Mouse (Mus musculus) stomach, postnatal 0 days (tissue): ENCODE measurements around the gene Fam13c. TPM values are rescaled to one million over a fixed set of nuclear protein-coding genes. Genes with fewer than 3 reads are reported as not detected.

Experiments used
- ATAC-seq: fragments of 200-750 bp; cut with Nextera tagmentation; 2 replicates; pipeline ENCODE4 v1.8.0; 2017; ENCODE audit not compliant: low FRiP score, low TSS enrichment
- DNase-seq: peaks from one replicate; pipeline ENCODE4 v3.0.0-alpha.2; 2016; ENCODE audit warnings: low spot score
- H3K27ac ChIP-seq: fragments of 300-500 bp; sonication (generic); replicated peaks from 2 replicates; pipeline ENCODE4 v1.5.1; 2014; ENCODE audit warnings: mild to moderate bottlenecking, control low read depth
- H3K27me3 ChIP-seq: fragments of 300-500 bp; sonication (generic); 2 replicates; pipeline ENCODE4 v1.6.1; 2014; ENCODE audit warnings: low read length; ENCODE audit not compliant: control insufficient read depth, insufficient read depth
- H3K36me3 ChIP-seq: fragments of 300-500 bp; sonication (generic); 2 replicates; pipeline ENCODE4 v1.6.1; 2014; ENCODE audit warnings: low read length, mixed read lengths; ENCODE audit not compliant: control insufficient read depth, insufficient read depth
- H3K4me1 ChIP-seq: fragments of 300-500 bp; sonication (generic); replicated peaks from 2 replicates; pipeline ENCODE4 v1.6.1; 2014; ENCODE audit warnings: antibody characterized with exemption; ENCODE audit not compliant: control insufficient read depth, insufficient read depth
- H3K4me2 ChIP-seq: fragments of 300-500 bp; sonication (generic); replicated peaks from 2 replicates; pipeline ENCODE4 v1.6.1; 2014; ENCODE audit warnings: low read depth, mild to moderate bottlenecking, control low read depth, moderate library complexity
- H3K4me3 ChIP-seq: fragments of 300-500 bp; sonication (generic); 2 replicates; pipeline ENCODE4 v1.5.1; 2014; ENCODE audit warnings: low read depth, low read length, control low read depth
- H3K9ac ChIP-seq: fragments of 300-500 bp; sonication (generic); 2 replicates; pipeline ENCODE4 v1.6.1; 2014; ENCODE audit warnings: mild to moderate bottlenecking, low read length, control low read depth, mixed read lengths
- H3K9me3 ChIP-seq: fragments of 300-500 bp; sonication (generic); 2 replicates; pipeline ENCODE4 v1.6.1; 2016; ENCODE audit warnings: low read length; ENCODE audit not compliant: control insufficient read depth
- CTCF ChIP-seq: IDR thresholded peaks from 2 replicates; pipeline ENCODE4 v1.5.1; 2016; ENCODE audit warnings: antibody characterized with exemption, low read depth, mild to moderate bottlenecking, moderate library complexity
- EP300 ChIP-seq: optimal IDR thresholded peaks from 2 replicates; pipeline ENCODE3; 2016; ENCODE audit warnings: antibody characterized with exemption
- WGBS: fragments of 180-500 bp; shearing (Covaris S2); extraction: QIAGEN DNeasy Blood & Tissue Kit; methylation state at CpG from one replicate; pipeline ENCODE4 v1.1.7; 2014; 5-methylcytosine and 5-hydroxymethylcytosine counted together
- polyA plus RNA-seq: library from polyadenylated mRNA; unstranded; fragments of >200 nt; fragmentation: Nextera tagmentation; extraction: Ambion mirVana; gene quantifications from 2 replicates; pipeline ENCODE4 v1.2.1, GENCODE M21; 2015

The Fam13c gene
- polyA plus RNA-seq, 1 experiment from 2014 or later: 5.4 TPM

GRCm38 (mm10) chr10:70495106-70496104, 55.1 kb downstream of the Fam13c start:
- H3K4me3 ChIP-seq: no peak overlapping the region
- TF ChIP-seq CTCF (no peak), EP300 (no peak)
- no peaks in the 10 kb centered on the region for H3K9me3 ChIP-seq
- no peak for DNase-seq
- no peak overlapping the region for H3K9ac ChIP-seq
- H3K27ac ChIP-seq: no peak overlapping the region
- 62% methylated on average over 4 of the region's 4 CpGs for WGBS
- no peak overlapping the region for H3K4me2 ChIP-seq
- no peaks in the 10 kb centered on the region for H3K27me3 ChIP-seq
- H3K36me3 ChIP-seq: no peaks in the 10 kb centered on the region
- H3K4me1 ChIP-seq: 0 out of 2 replicates have a peak, but pooled peaks cover 3% of the 10 kb centered on the region
- ATAC-seq: no peak

GRCm38 (mm10) chr10:70496938-70497337, 56.7 kb downstream of the Fam13c start:
- ATAC-seq (no peak), DNase-seq (no peak)
- no peak for TF ChIP-seq EP300
- TF ChIP-seq CTCF: no peak
- Histone ChIP-seq H3K27me3 (no peaks in the 10 kb centered on the region), H3K27ac (no peak overlapping the region), H3K36me3 (no peaks in the 10 kb centered on the region), H3K4me1 (0 out of 2 replicates have a peak, but pooled peaks cover 3% of the 10 kb centered on the region), H3K4me3 (no peak overlapping the region), H3K9ac (no peak overlapping the region), H3K9me3 (no peaks in the 10 kb centered on the region), H3K4me2 (no peak overlapping the region)

- ATAC-seq (no peak), DNase-seq (no peak)
- no peak overlapping the region for H3K4me3 ChIP-seq
- H3K9me3 ChIP-seq: no peaks in the 10 kb centered on the region
- no peak overlapping the region for H3K9ac ChIP-seq
- WGBS: 42% methylated on average over 2 of the region's 2 CpGs
- H3K27me3 ChIP-seq: no peaks in the 10 kb centered on the region
- no peak overlapping the region for H3K4me2 ChIP-seq
- H3K4me1 ChIP-seq: 0 out of 2 replicates have a peak, but pooled peaks cover 3% of the 10 kb centered on the region
- no peak for TF ChIP-seq CTCF
- no peak for TF ChIP-seq EP300
- H3K36me3 ChIP-seq: no peaks in the 10 kb centered on the region
- no peak overlapping the region for H3K27ac ChIP-seq
Observed at GRCm38 (mm10) chr10:70498328-70498727, 58.0 kb downstream of the Fam13c start.

GRCm38 (mm10) chr10:70499246-70499645, 59.0 kb downstream of the Fam13c start:
- no peak overlapping the region for H3K9ac ChIP-seq
- DNase-seq: no peak
- 72% methylated on average over 13 of the region's 13 CpGs for WGBS
- H3K4me2 ChIP-seq: no peak overlapping the region
- H3K27me3 ChIP-seq: no peaks in the 10 kb centered on the region
- no peak for ATAC-seq
- 0 out of 2 replicates have a peak, but pooled peaks cover under 1% of the 10 kb centered on the region for H3K4me1 ChIP-seq
- no peak overlapping the region for H3K4me3 ChIP-seq
- TF ChIP-seq CTCF (no peak), EP300 (no peak)
- H3K36me3 ChIP-seq: no peaks in the 10 kb centered on the region
- no peak overlapping the region for H3K27ac ChIP-seq
- H3K9me3 ChIP-seq: no peaks in the 10 kb centered on the region

- Histone ChIP-seq H3K4me3 (no peak overlapping the region), H3K9me3 (0 out of 2 replicates have a peak, but pooled peaks cover 5% of the 10 kb centered on the region), H3K4me1 (no peaks in the 10 kb centered on the region), H3K4me2 (no peak overlapping the region), H3K27ac (no peak overlapping the region), H3K36me3 (no peaks in the 10 kb centered on the region), H3K27me3 (no peaks in the 10 kb centered on the region), H3K9ac (no peak overlapping the region)
- WGBS: 84% methylated on average over 15 of the region's 15 CpGs
- ATAC-seq: no peak
- no peak for TF ChIP-seq EP300
- TF ChIP-seq CTCF: no peak
- no peak for DNase-seq
Observed at GRCm38 (mm10) chr10:70504871-70505270, 64.6 kb downstream of the Fam13c start.

DNA sequence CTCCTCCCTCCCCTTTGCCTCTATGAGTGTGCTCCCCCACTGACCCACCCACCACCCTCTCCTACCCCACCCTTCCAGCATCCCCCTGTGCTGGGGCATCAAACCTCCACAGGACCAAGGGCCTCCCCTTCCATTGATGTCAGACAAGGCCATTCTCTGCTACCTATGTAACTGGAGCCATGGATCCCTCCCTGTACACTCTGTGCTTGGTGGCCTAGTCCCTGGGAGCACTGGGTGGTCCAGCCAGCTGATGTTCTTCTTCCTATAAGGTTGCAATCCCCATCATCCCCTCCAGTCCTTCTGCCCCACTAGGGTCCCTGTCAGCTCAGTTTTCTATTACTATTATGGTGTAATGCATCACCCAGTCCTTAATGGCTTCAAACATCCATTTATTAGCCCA, 65.1 kb downstream of the Fam13c start:
- Histone ChIP-seq H3K4me2 (no peak overlapping the region), H3K27me3 (no peaks in the 10 kb centered on the region), H3K9ac (no peak overlapping the region), H3K27ac (no peak overlapping the region), H3K9me3 (0 out of 2 replicates have a peak, but pooled peaks cover 5% of the 10 kb centered on the region), H3K4me3 (no peak overlapping the region), H3K36me3 (no peaks in the 10 kb centered on the region), H3K4me1 (no peaks in the 10 kb centered on the region)
- ATAC-seq: no peak
- no peak for TF ChIP-seq CTCF
- DNase-seq: no peak
